Mouse (Mus musculus): ENCODE measurements around the gene Rpl36-ps4. TPM values are rescaled to one million over a fixed set of nuclear protein-coding genes. Genes with fewer than 3 reads are reported as not detected.
"Not testable (repeated sequence)": the region's sequence is repeated elsewhere in the genome, so short reads cannot be mapped to it uniquely, and the experiment has no call there.

The Rpl36-ps4 gene
- polyA plus RNA-seq, 1 experiment from 2014 or later: not detected

- WGBS: 59% methylated on average over 6 of the region's 6 CpGs
- H3K36me3 ChIP-seq: no peaks in the 10 kb centered on the region
- peaks cover 4% of the 10 kb centered on the region; the same call in 1 of the 2 replicates for H3K9me3 ChIP-seq
- no peak overlapping the region for H3K4me3 ChIP-seq
- H3K27ac ChIP-seq: no peak overlapping the region
- DNase-seq (ENCODE audit: low spot score): no peak
- H3K4me1 ChIP-seq (replicated peaks): peaks cover 12% of the 10 kb centered on the region
- H3K27me3 ChIP-seq (ENCODE audit: insufficient read depth, poor library complexity, severe bottlenecking): no peaks in the 10 kb centered on the region
These were observed 23.6 kb upstream of the Rpl36-ps4 start for GRCm38 (mm10) chr17:87897175-87897574.

- Histone ChIP-seq H3K4me1 (replicated peaks) (peaks cover 18% of the 10 kb centered on the region), H3K27me3 (ENCODE audit: insufficient read depth, poor library complexity, severe bottlenecking) (no peaks in the 10 kb centered on the region), H3K27ac (no peak overlapping the region; the same call in 1 of the 2 replicates), H3K9me3 (peaks cover 3% of the 10 kb centered on the region; the same call in 1 of the 2 replicates), H3K4me3 (no peak overlapping the region), H3K36me3 (no peaks in the 10 kb centered on the region)
- WGBS: 86% methylated on average over 4 of the region's 4 CpGs
- DNase-seq (ENCODE audit: low spot score): no peak
These were observed 20.1 kb upstream of the Rpl36-ps4 start for GRCm38 (mm10) chr17:87900677-87901076.

- Histone ChIP-seq H3K4me1 (replicated peaks) (peaks cover 18% of the 10 kb centered on the region), H3K4me3 (no peak overlapping the region), H3K27me3 (ENCODE audit: insufficient read depth, poor library complexity, severe bottlenecking) (no peaks in the 10 kb centered on the region), H3K9me3 (no peaks in the 10 kb centered on the region; the same call in 1 of the 2 replicates), H3K36me3 (no peaks in the 10 kb centered on the region), H3K27ac (peak overlapping the region; percentile 59; the same call in 1 of the 2 replicates)
- DNase-seq (ENCODE audit: low spot score): no peak
- 59% methylated on average over 7 of the region's 7 CpGs for WGBS
These were observed 19.6 kb upstream of the Rpl36-ps4 start for GRCm38 (mm10) chr17:87901163-87901562.

GRCm38 (mm10) chr17:87903213-87903612 is 17.6 kb upstream of the Rpl36-ps4 start:
- H3K36me3 ChIP-seq: no peaks in the 10 kb centered on the region
- DNase-seq (ENCODE audit: low spot score): no peak
- WGBS: 39% methylated on average over 6 of the region's 6 CpGs
- no peaks in the 10 kb centered on the region for H3K9me3 ChIP-seq
- H3K27me3 ChIP-seq (ENCODE audit: insufficient read depth, poor library complexity, severe bottlenecking): no peaks in the 10 kb centered on the region
- H3K27ac ChIP-seq: peak overlapping the region; percentile 62; the same call in 1 of the 2 replicates
- H3K4me3 ChIP-seq: no peak overlapping the region
- H3K4me1 ChIP-seq (replicated peaks): peaks cover 13% of the 10 kb centered on the region

GRCm38 (mm10) chr17:87903725-87904124 is 17.1 kb upstream of the Rpl36-ps4 start:
- Histone ChIP-seq H3K27ac (0 out of 2 replicates have a peak overlapping the region, but pooled peaks have one; percentile 62), H3K4me1 (replicated peaks) (peaks cover 13% of the 10 kb centered on the region)

GRCm38 (mm10) chr17:87915386-87915785 is 5.4 kb upstream of the Rpl36-ps4 start:
- H3K36me3 ChIP-seq: no peaks in the 10 kb centered on the region
- no peaks in the 10 kb centered on the region for H3K27me3 ChIP-seq (ENCODE audit: insufficient read depth, poor library complexity, severe bottlenecking)
- H3K4me1 ChIP-seq (replicated peaks): no peaks in the 10 kb centered on the region
- peaks cover 13% of the 10 kb centered on the region for H3K9me3 ChIP-seq
- H3K4me3 ChIP-seq: no peak overlapping the region
- H3K27ac ChIP-seq: no peak overlapping the region
- 90% methylated on average over 3 of the region's 3 CpGs for WGBS
- DNase-seq (ENCODE audit: low spot score): no peak

More at GRCm38 (mm10) chr17:87903725-87904124, 17.1 kb upstream of the Rpl36-ps4 start:
- Histone ChIP-seq H3K27me3 (ENCODE audit: insufficient read depth, poor library complexity, severe bottlenecking) (no peaks in the 10 kb centered on the region), H3K4me3 (no peak overlapping the region), H3K36me3 (no peaks in the 10 kb centered on the region), H3K9me3 (no peaks in the 10 kb centered on the region)
- WGBS: 90% methylated on average over 8 of the region's 8 CpGs
- DNase-seq (ENCODE audit: low spot score): no peak

- no peaks in the 10 kb centered on the region for H3K36me3 ChIP-seq
- WGBS: 85% methylated on average over 5 of the region's 5 CpGs
- H3K4me1 ChIP-seq (replicated peaks): 0 out of 2 replicates have a peak, but pooled peaks cover 4% of the 10 kb centered on the region
- H3K4me3 ChIP-seq: no peak overlapping the region
- no peak for DNase-seq (ENCODE audit: low spot score)
- no peaks in the 10 kb centered on the region for H3K27me3 ChIP-seq (ENCODE audit: insufficient read depth, poor library complexity, severe bottlenecking)
- H3K27ac ChIP-seq: no peak overlapping the region
- no peaks in the 10 kb centered on the region for H3K9me3 ChIP-seq
These were observed 2.7 kb upstream of the Rpl36-ps4 start for GRCm38 (mm10) chr17:87918121-87918520.

- Histone ChIP-seq H3K4me3 (no peak overlapping the region), H3K36me3 (no peaks in the 10 kb centered on the region), H3K27ac (no peak overlapping the region), H3K27me3 (ENCODE audit: insufficient read depth, poor library complexity, severe bottlenecking) (no peaks in the 10 kb centered on the region), H3K9me3 (no peaks in the 10 kb centered on the region), H3K4me1 (replicated peaks) (no peaks in the 10 kb centered on the region)
- no peak for DNase-seq (ENCODE audit: low spot score)
- WGBS: 78% methylated on average over 10 of the region's 10 CpGs
These were observed 13.5 kb downstream of the Rpl36-ps4 start for GRCm38 (mm10) chr17:87934326-87934725.

GRCm38 (mm10) chr17:87934736-87935135 is 14.0 kb downstream of the Rpl36-ps4 start:
- Histone ChIP-seq H3K4me3 (no peak overlapping the region), H3K36me3 (no peaks in the 10 kb centered on the region), H3K27ac (no peak overlapping the region), H3K4me1 (replicated peaks) (no peaks in the 10 kb centered on the region), H3K27me3 (ENCODE audit: insufficient read depth, poor library complexity, severe bottlenecking) (no peaks in the 10 kb centered on the region), H3K9me3 (no peaks in the 10 kb centered on the region)
- 85% methylated on average over 8 of the region's 8 CpGs for WGBS
- no peak for DNase-seq (ENCODE audit: low spot score)

- H3K4me1 ChIP-seq (replicated peaks): no peaks in the 10 kb centered on the region
- WGBS: 88% methylated on average over 4 of the region's 4 CpGs
- no peak overlapping the region for H3K4me3 ChIP-seq
These were observed 15.4 kb downstream of the Rpl36-ps4 start for GRCm38 (mm10) chr17:87936156-87936555.

GRCm38 (mm10) chr17:87948965-87949584 is 28.3 kb downstream of the Rpl36-ps4 start:
- peak; percentile 76 for DNase-seq (ENCODE audit: low spot score)
- 48% methylated on average over 16 of the region's 16 CpGs for WGBS
- no peak overlapping the region for H3K4me3 ChIP-seq

More at GRCm38 (mm10) chr17:87936156-87936555, 15.4 kb downstream of the Rpl36-ps4 start:
- H3K9me3 ChIP-seq: no peaks in the 10 kb centered on the region
- H3K36me3 ChIP-seq: no peaks in the 10 kb centered on the region
- no peaks in the 10 kb centered on the region for H3K27me3 ChIP-seq (ENCODE audit: insufficient read depth, poor library complexity, severe bottlenecking)
- no peak for DNase-seq (ENCODE audit: low spot score)
- no peak overlapping the region for H3K27ac ChIP-seq

GRCm38 (mm10) chr17:87954618-87955124 is 33.9 kb downstream of the Rpl36-ps4 start:
- not testable (repeated sequence) for H3K4me3 ChIP-seq; H3K4me1 ChIP-seq (replicated peaks); H3K27me3 ChIP-seq (ENCODE audit: insufficient read depth, poor library complexity, severe bottlenecking); H3K36me3 ChIP-seq; DNase-seq (ENCODE audit: low spot score); H3K9me3 ChIP-seq; H3K27ac ChIP-seq
- 91% methylated on average over 13 of the region's 13 CpGs for WGBS

More at GRCm38 (mm10) chr17:87948965-87949584, 28.3 kb downstream of the Rpl36-ps4 start:
- H3K9me3 ChIP-seq: no peaks in the 10 kb centered on the region
- no peaks in the 10 kb centered on the region for H3K27me3 ChIP-seq (ENCODE audit: insufficient read depth, poor library complexity, severe bottlenecking)
- H3K4me1 ChIP-seq (replicated peaks): no peaks in the 10 kb centered on the region
- H3K36me3 ChIP-seq: no peaks in the 10 kb centered on the region
- H3K27ac ChIP-seq: no peak overlapping the region

- no peaks in the 10 kb centered on the region for H3K36me3 ChIP-seq
- DNase-seq (ENCODE audit: low spot score): no peak
- WGBS: 78% methylated on average over 12 of the region's 12 CpGs
These were observed 36.5 kb downstream of the Rpl36-ps4 start for GRCm38 (mm10) chr17:87957096-87957840.

More at GRCm38 (mm10) chr17:87957096-87957840, 36.5 kb downstream of the Rpl36-ps4 start:
- no peaks in the 10 kb centered on the region for H3K4me1 ChIP-seq (replicated peaks)
- H3K9me3 ChIP-seq: peaks cover 4% of the 10 kb centered on the region; the same call in 1 of the 2 replicates
- no peak overlapping the region for H3K27ac ChIP-seq
- no peaks in the 10 kb centered on the region for H3K27me3 ChIP-seq (ENCODE audit: insufficient read depth, poor library complexity, severe bottlenecking)
- no peak overlapping the region for H3K4me3 ChIP-seq
